In genomic region chr3:37758611-37759322, GRCm38 (mm10) we compare ENCODE assay signal across 8 mouse cellular contexts. TPM values are rescaled to one million over a fixed set of nuclear protein-coding genes. Genes with fewer than 3 reads are reported as not detected.
DNase-seq lines count a peak whose midpoint lies in the region; ATAC-seq lines count a peak whose summit lies in the region.

No protein-coding gene starts in this region.

- no peak for DNase-seq in cerebellum, adult 11 months
- DNase-seq in hindbrain, embryonic 14.5 days (ENCODE audit: low spot score), result no peak
- no peak for DNase-seq in embryo, embryonic 11 days
- no peak for DNase-seq in embryo, embryonic 10 days (ENCODE audit: low spot score)
- no peak for DNase-seq in spleen, adult 12 weeks (ENCODE audit: low spot score)

- 39% methylated on average over 9 of the region's 9 CpGs for WGBS in forebrain, embryonic 13.5 days
- 38% methylated on average over 9 of the region's 9 CpGs for WGBS in hindbrain, embryonic 14.5 days
- 24% methylated on average over 9 of the region's 9 CpGs for WGBS in lung, embryonic 15.5 days

- no peaks in the 10 kb centered on the region for H3K36me3 ChIP-seq in forebrain, embryonic 13.5 days (ENCODE audit: poor library complexity, severe bottlenecking)
- H3K36me3 ChIP-seq in hindbrain, embryonic 14.5 days (replicated peaks; ENCODE audit: control insufficient read depth, insufficient read depth), result no peaks in the 10 kb centered on the region
- H3K36me3 ChIP-seq in lung, embryonic 15.5 days, result no peaks in the 10 kb centered on the region

- H3K4me2 ChIP-seq in forebrain, embryonic 13.5 days, result peak overlapping the region; percentile 51
- peak overlapping the region; percentile 30 for H3K4me2 ChIP-seq in hindbrain, embryonic 14.5 days (replicated peaks)
- H3K4me2 ChIP-seq in lung, embryonic 15.5 days, result peak overlapping the region; percentile 44

- no peaks in the 10 kb centered on the region for H3K27me3 ChIP-seq in forebrain, embryonic 13.5 days
- no peaks in the 10 kb centered on the region for H3K27me3 ChIP-seq in hindbrain, embryonic 14.5 days (ENCODE audit: control insufficient read depth, insufficient read depth, low read length)
- no peaks in the 10 kb centered on the region for H3K27me3 ChIP-seq in lung, embryonic 15.5 days

- H3K4me1 ChIP-seq in forebrain, embryonic 13.5 days, result peaks cover 17% of the 10 kb centered on the region
- H3K4me1 ChIP-seq in hindbrain, embryonic 14.5 days (replicated peaks; ENCODE audit: control insufficient read depth, insufficient read depth, low read length), result no peaks in the 10 kb centered on the region; the same call in 1 of the 2 replicates
- peaks cover 19% of the 10 kb centered on the region for H3K4me1 ChIP-seq in lung, embryonic 15.5 days

- no peaks in the 10 kb centered on the region for H3K9me3 ChIP-seq in forebrain, embryonic 13.5 days (replicated peaks)
- no peaks in the 10 kb centered on the region for H3K9me3 ChIP-seq in hindbrain, embryonic 14.5 days (ENCODE audit: control insufficient read depth, low read length)
- H3K9me3 ChIP-seq in lung, embryonic 15.5 days, result no peaks in the 10 kb centered on the region

- no peak overlapping the region for H3K4me3 ChIP-seq in forebrain, embryonic 13.5 days
- H3K4me3 ChIP-seq in hindbrain, embryonic 14.5 days (replicated peaks; ENCODE audit: low read length), result no peak overlapping the region
- no peak overlapping the region for H3K4me3 ChIP-seq in lung, embryonic 15.5 days

- no peak overlapping the region for H3K9ac ChIP-seq in forebrain, embryonic 13.5 days
- 0 out of 2 replicates have a peak overlapping the region, but pooled peaks have one; percentile 12 for H3K9ac ChIP-seq in hindbrain, embryonic 14.5 days
- H3K9ac ChIP-seq in lung, embryonic 15.5 days, result no peak overlapping the region

- ATAC-seq in cerebellum, adult (ENCODE audit: insufficient number of reproducible peaks, low FRiP score, low TSS enrichment), result peak; percentile 62
- ATAC-seq in forebrain, embryonic 13.5 days, result 0 out of 2 replicates have a peak, but pooled peaks have one; percentile 9
- peak; percentile 22; the same call in 1 of the 2 replicates for ATAC-seq in hindbrain, embryonic 14.5 days (ENCODE audit: low FRiP score)
- peak; percentile 53; the same call in 1 of the 2 replicates for ATAC-seq in lung, embryonic 15.5 days (ENCODE audit: borderline replicate concordance, extremely low read depth, low FRiP score, low TSS enrichment)

- no peak overlapping the region for H3K27ac ChIP-seq in forebrain, embryonic 13.5 days
- peak overlapping the region; percentile 22; the same call in 1 of the 2 replicates for H3K27ac ChIP-seq in hindbrain, embryonic 14.5 days
- peak overlapping the region; percentile 61 for H3K27ac ChIP-seq in lung, embryonic 15.5 days

RNA-seq across cellular contexts. Expression of gene Gm5148, which starts 34.5 kb away (rescaled TPM):
- polyA plus RNA-seq in forebrain, embryonic 13.5 days (2015; fragmentation: Nextera tagmentation; extraction: Ambion mirVana), result 5.2 and 5.3 TPM in 2 replicates
- polyA plus RNA-seq in hindbrain, embryonic 14.5 days (2014; fragmentation: Nextera tagmentation; extraction: Ambion mirVana), result 13.3 and 17.0 TPM in 2 replicates
- polyA plus RNA-seq in lung, embryonic 15.5 days (2015; fragmentation: Nextera tagmentation; extraction: Ambion mirVana), result 4.7 and 5.8 TPM in 2 replicates

Comparison
In these comparisons a context has a peak if more than half of its experiments do, and no peak if none do; other contexts are left out.
1. ATAC-seq: peak in every context shown above with its lines; median percentile 62 in cerebellum, adult; 53 in lung, embryonic 15.5 days; 22 in hindbrain, embryonic 14.5 days; 9 in forebrain, embryonic 13.5 days.